Mouse (Mus musculus): Measurements from ENCODE around the gene Hspb8. TPM values are rescaled to one million over a fixed set of nuclear protein-coding genes. Genes with fewer than 3 reads are reported as not detected.
"Not testable (repeated sequence)": the region's sequence is repeated elsewhere in the genome, so short reads cannot be mapped to it uniquely, and the experiment has no call there.

Gene Hspb8
- polyA plus RNA-seq, 1 experiment from 2014 or later: 5.0 TPM

- H3K36me3 ChIP-seq (ENCODE audit: insufficient read depth, low read length): no peaks in the 10 kb centered on the region
- no peaks in the 10 kb centered on the region for H3K27me3 ChIP-seq (ENCODE audit: insufficient read depth, low read length)
- DNase-seq (ENCODE audit: low spot score) (no peak), ATAC-seq (replicated peaks; ENCODE audit: low FRiP score, low read depth) (no peak)
- no peak overlapping the region for H3K27ac ChIP-seq
- no peaks in the 10 kb centered on the region for H3K4me1 ChIP-seq (replicated peaks; ENCODE audit: insufficient read depth, low read length)
- no peak overlapping the region for H3K4me2 ChIP-seq (ENCODE audit: low read length)
- no peak for TF ChIP-seq CTCF (IDR thresholded peaks at IDR 0.05; ENCODE audit: low read depth)
- WGBS: 72% methylated on average over 4 of the region's 4 CpGs
- no peak overlapping the region for H3K9ac ChIP-seq (ENCODE audit: low read depth, low read length)
- H3K4me3 ChIP-seq (replicated peaks; ENCODE audit: low read depth, low read length): no peak overlapping the region
- no peaks in the 10 kb centered on the region for H3K9me3 ChIP-seq (replicated peaks; ENCODE audit: low read length)
Measured at GRCm38 (mm10) chr5:116389321-116389720, 33.3 kb downstream of the Hspb8 start.

- Histone ChIP-seq H3K27ac (no peak overlapping the region), H3K4me2 (ENCODE audit: low read length) (no peak overlapping the region), H3K4me1 (replicated peaks; ENCODE audit: insufficient read depth, low read length) (no peaks in the 10 kb centered on the region), H3K4me3 (replicated peaks; ENCODE audit: low read depth, low read length) (no peak overlapping the region), H3K9ac (ENCODE audit: low read depth, low read length) (no peak overlapping the region), H3K9me3 (replicated peaks; ENCODE audit: low read length) (no peaks in the 10 kb centered on the region), H3K36me3 (ENCODE audit: insufficient read depth, low read length) (no peaks in the 10 kb centered on the region), H3K27me3 (ENCODE audit: insufficient read depth, low read length) (no peaks in the 10 kb centered on the region)
- TF ChIP-seq CTCF (IDR thresholded peaks at IDR 0.05; ENCODE audit: low read depth): no peak
- WGBS: 81% methylated on average over 9 of the region's 9 CpGs
- no peak for DNase-seq (ENCODE audit: low spot score)
- ATAC-seq (replicated peaks; ENCODE audit: low FRiP score, low read depth): no peak
Measured at GRCm38 (mm10) chr5:116387302-116387935, 35.2 kb downstream of the Hspb8 start.

GRCm38 (mm10) chr5:116386020-116386419 lies 36.6 kb downstream of the Hspb8 start:
- Histone ChIP-seq H3K4me1 (replicated peaks; ENCODE audit: insufficient read depth, low read length) (no peaks in the 10 kb centered on the region), H3K27ac (no peak overlapping the region), H3K27me3 (ENCODE audit: insufficient read depth, low read length) (no peaks in the 10 kb centered on the region), H3K9me3 (replicated peaks; ENCODE audit: low read length) (no peaks in the 10 kb centered on the region), H3K4me2 (ENCODE audit: low read length) (no peak overlapping the region), H3K36me3 (ENCODE audit: insufficient read depth, low read length) (no peaks in the 10 kb centered on the region), H3K4me3 (replicated peaks; ENCODE audit: low read depth, low read length) (no peak overlapping the region), H3K9ac (ENCODE audit: low read depth, low read length) (no peak overlapping the region)
- ATAC-seq (replicated peaks; ENCODE audit: low FRiP score, low read depth): no peak
- WGBS: 43% methylated on average over 11 of the region's 11 CpGs
- peak; percentile 69 for TF ChIP-seq CTCF (IDR thresholded peaks at IDR 0.05; ENCODE audit: low read depth)
- peak; percentile 50 for DNase-seq (ENCODE audit: low spot score)

GRCm38 (mm10) chr5:116382646-116383045 lies 40.0 kb downstream of the Hspb8 start:
- not testable (repeated sequence) for H3K27ac ChIP-seq; ATAC-seq (replicated peaks; ENCODE audit: low FRiP score, low read depth); H3K4me3 ChIP-seq (replicated peaks; ENCODE audit: low read depth, low read length); H3K9ac ChIP-seq (ENCODE audit: low read depth, low read length); DNase-seq (ENCODE audit: low spot score); H3K4me1 ChIP-seq (replicated peaks; ENCODE audit: insufficient read depth, low read length); H3K36me3 ChIP-seq (ENCODE audit: insufficient read depth, low read length); H3K4me2 ChIP-seq (ENCODE audit: low read length); H3K27me3 ChIP-seq (ENCODE audit: insufficient read depth, low read length); H3K9me3 ChIP-seq (replicated peaks; ENCODE audit: low read length)
- WGBS: 91% methylated on average over 7 of the region's 7 CpGs

GRCm38 (mm10) chr5:116381726-116382125 lies 40.9 kb downstream of the Hspb8 start:
- Histone ChIP-seq H3K9ac (ENCODE audit: low read depth, low read length) (no peak overlapping the region), H3K36me3 (ENCODE audit: insufficient read depth, low read length) (no peaks in the 10 kb centered on the region), H3K4me2 (ENCODE audit: low read length) (no peak overlapping the region), H3K9me3 (replicated peaks; ENCODE audit: low read length) (no peaks in the 10 kb centered on the region), H3K4me1 (replicated peaks; ENCODE audit: insufficient read depth, low read length) (no peaks in the 10 kb centered on the region), H3K27me3 (ENCODE audit: insufficient read depth, low read length) (no peaks in the 10 kb centered on the region), H3K27ac (no peak overlapping the region), H3K4me3 (replicated peaks; ENCODE audit: low read depth, low read length) (no peak overlapping the region)
- no peak for TF ChIP-seq CTCF (IDR thresholded peaks at IDR 0.05; ENCODE audit: low read depth)
- 66% methylated on average over 6 of the region's 6 CpGs for whole genome bisulfite sequencing
- ATAC-seq (replicated peaks; ENCODE audit: low FRiP score, low read depth): no peak
- DNase-seq (ENCODE audit: low spot score): no peak

GRCm38 (mm10) chr5:116381217-116381616 lies 41.4 kb downstream of the Hspb8 start:
- no peak overlapping the region for H3K4me3 ChIP-seq (replicated peaks; ENCODE audit: low read depth, low read length)
- H3K4me1 ChIP-seq (replicated peaks; ENCODE audit: insufficient read depth, low read length): no peaks in the 10 kb centered on the region
- 64% methylated on average over 15 of the region's 15 CpGs for WGBS
- no peak overlapping the region for H3K9ac ChIP-seq (ENCODE audit: low read depth, low read length)
- ATAC-seq (replicated peaks; ENCODE audit: low FRiP score, low read depth) (no peak), DNase-seq (ENCODE audit: low spot score) (no peak)
- H3K27ac ChIP-seq: no peak overlapping the region
- H3K36me3 ChIP-seq (ENCODE audit: insufficient read depth, low read length): no peaks in the 10 kb centered on the region
- H3K9me3 ChIP-seq (replicated peaks; ENCODE audit: low read length): no peaks in the 10 kb centered on the region
- H3K27me3 ChIP-seq (ENCODE audit: insufficient read depth, low read length): no peaks in the 10 kb centered on the region
- no peak overlapping the region for H3K4me2 ChIP-seq (ENCODE audit: low read length)
- TF ChIP-seq CTCF (IDR thresholded peaks at IDR 0.05; ENCODE audit: low read depth): no peak

- WGBS: 85% methylated on average over 7 of the region's 7 CpGs
- ATAC-seq (replicated peaks; ENCODE audit: low FRiP score, low read depth): no peak
Measured at GRCm38 (mm10) chr5:116380384-116380783, 42.3 kb downstream of the Hspb8 start.

More at GRCm38 (mm10) chr5:116380384-116380783, 42.3 kb downstream of the Hspb8 start:
- TF ChIP-seq CTCF (IDR thresholded peaks at IDR 0.05; ENCODE audit: low read depth): no peak
- Histone ChIP-seq H3K9ac (ENCODE audit: low read depth, low read length) (no peak overlapping the region), H3K4me2 (ENCODE audit: low read length) (no peak overlapping the region), H3K27me3 (ENCODE audit: insufficient read depth, low read length) (no peaks in the 10 kb centered on the region), H3K9me3 (replicated peaks; ENCODE audit: low read length) (no peaks in the 10 kb centered on the region), H3K4me3 (replicated peaks; ENCODE audit: low read depth, low read length) (no peak overlapping the region), H3K4me1 (replicated peaks; ENCODE audit: insufficient read depth, low read length) (no peaks in the 10 kb centered on the region), H3K36me3 (ENCODE audit: insufficient read depth, low read length) (no peaks in the 10 kb centered on the region), H3K27ac (no peak overlapping the region)
- no peak for DNase-seq (ENCODE audit: low spot score)

Data from kidney, postnatal 0 days (tissue).